Mouse (Mus musculus): ENCODE results near the gene Elp4.

Elp4 gene

GRCm38 (mm10) chr2:105671116-105671797 lies 233.1 kb downstream of the Elp4 start:
- DNase-seq (ENCODE audit: low spot score), result no peak

GRCm38 (mm10) chr2:105670731-105671095 lies 233.7 kb downstream of the Elp4 start:
- DNase-seq (ENCODE audit: low spot score), result no peak

GRCm38 (mm10) chr2:105669881-105670730 lies 234.3 kb downstream of the Elp4 start:
- DNase-seq (ENCODE audit: low spot score), result no peak

GRCm38 (mm10) chr2:105669371-105669861 lies 234.9 kb downstream of the Elp4 start:
- DNase-seq (ENCODE audit: low spot score), result no peak

- DNase-seq (ENCODE audit: low spot score), result no peak
Measured at GRCm38 (mm10) chr2:105668271-105669270, 235.8 kb downstream of the Elp4 start, which contains the start of gene Pax6. Gene Pax6 (plus strand): TSS chr2:105668900.

- DNase-seq (ENCODE audit: low spot score), result no peak
Measured at GRCm38 (mm10) chr2:105667626-105667950, 236.8 kb downstream of the Elp4 start.

- DNase-seq (ENCODE audit: low spot score), result no peak
Measured at GRCm38 (mm10) chr2:105666763-105667625, 237.4 kb downstream of the Elp4 start.

GRCm38 (mm10) chr2:105666331-105666730 lies 238.0 kb downstream of the Elp4 start:
- no peak for DNase-seq (ENCODE audit: low spot score)

- no peak for DNase-seq (ENCODE audit: low spot score)
Measured at GRCm38 (mm10) chr2:105665491-105666250, 238.7 kb downstream of the Elp4 start.

- DNase-seq (ENCODE audit: low spot score), result no peak
Measured at GRCm38 (mm10) chr2:105664996-105665395, 239.4 kb downstream of the Elp4 start.

GRCm38 (mm10) chr2:105663101-105663511 lies 241.3 kb downstream of the Elp4 start:
- DNase-seq (ENCODE audit: low spot score), result no peak

GRCm38 (mm10) chr2:105662606-105663005 lies 241.8 kb downstream of the Elp4 start:
- no peak for DNase-seq (ENCODE audit: low spot score)

- no peak for DNase-seq (ENCODE audit: low spot score)
Measured at GRCm38 (mm10) chr2:105662121-105662520, 242.2 kb downstream of the Elp4 start.

- DNase-seq (ENCODE audit: low spot score), result no peak
Measured at GRCm38 (mm10) chr2:105661623-105662066, 242.7 kb downstream of the Elp4 start.

- no peak for DNase-seq (ENCODE audit: low spot score)
Measured at GRCm38 (mm10) chr2:105660874-105661622, 243.3 kb downstream of the Elp4 start.

- no peak for DNase-seq (ENCODE audit: low spot score)
Measured at GRCm38 (mm10) chr2:105659926-105660873, 244.2 kb downstream of the Elp4 start.

- no peak for DNase-seq (ENCODE audit: low spot score)
Measured at GRCm38 (mm10) chr2:105659350-105659749, 245.0 kb downstream of the Elp4 start.

GRCm38 (mm10) chr2:105656456-105656855 lies 247.9 kb downstream of the Elp4 start:
- no peak for DNase-seq (ENCODE audit: low spot score)
